Mouse (Mus musculus) megakaryocyte, embryonic 14.5 days (primary cell): ENCODE data around the gene Pdik1l. TPM values are rescaled to one million over a fixed set of nuclear protein-coding genes. Genes with fewer than 3 reads are reported as not detected.

Experiments used
- H3K27me3 ChIP-seq: replicated peaks from 2 replicates; pipeline ENCODE3; 2012; ENCODE audit warnings: inconsistent platforms
- H3K36me3 ChIP-seq: replicated peaks from 2 replicates; pipeline ENCODE3; 2012; ENCODE audit warnings: low read length, inconsistent platforms, mixed read lengths
- H3K4me1 ChIP-seq: 2 replicates; pipeline ENCODE4 v1.6.1; 2012; ENCODE audit warnings: inconsistent platforms
- H3K4me3 ChIP-seq: replicated peaks from 2 replicates; pipeline ENCODE3; 2012; ENCODE audit warnings: moderate library complexity, mild to moderate bottlenecking, inconsistent platforms
- H3K9me3 ChIP-seq: 2 replicates; pipeline ENCODE4 v1.6.1; 2012; ENCODE audit warnings: inconsistent platforms
- FLI1 ChIP-seq: IDR thresholded peaks from 2 replicates; pipeline ENCODE4 v1.6.1; 2012; ENCODE audit warnings: low read length, inconsistent platforms, mixed read lengths
- GATA1 ChIP-seq: IDR thresholded peaks from 3 replicates; pipeline ENCODE4 v1.6.1; 2012; ENCODE audit warnings: mixed read lengths, low read length, inconsistent platforms, borderline replicate concordance
- polyA plus RNA-seq: library from polyadenylated mRNA; stranded (reverse); fragments of >175 nt; gene quantifications from 2 replicates; pipeline ENCODE4 v1.2.3, GENCODE M21; 2012; ENCODE audit warnings: low replicate concordance; ENCODE audit not compliant: insufficient read depth

Pdik1l gene
- polyA plus RNA-seq, 1 experiment = 0.20 TPM

- peaks cover 42% of the 10 kb centered on the region for H3K27me3 ChIP-seq
Measured at GRCm38 (mm10) chr4:134315470-134315869, 27.8 kb upstream of the Pdik1l start.

GRCm38 (mm10) chr4:134314876-134315275, 27.2 kb upstream of the Pdik1l start, which contains the start of gene Trim63:
TSS of gene Trim63 (plus strand) at chr4:134315120.
- Histone ChIP-seq H3K27me3 (peaks cover 46% of the 10 kb centered on the region), H3K4me1 (0 out of 2 replicates have a peak, but pooled peaks cover 3% of the 10 kb centered on the region), H3K4me3 (no peak within 1 kb of the TSS), H3K36me3 (no peaks in the 10 kb centered on the region), H3K9me3 (peaks cover 7% of the 10 kb centered on the region)
- no peak for TF ChIP-seq GATA1
- TF ChIP-seq FLI1 = no peak

More at GRCm38 (mm10) chr4:134315470-134315869, 27.8 kb upstream of the Pdik1l start:
- Histone ChIP-seq H3K36me3 (no peaks in the 10 kb centered on the region), H3K4me3 (no peak overlapping the region), H3K4me1 (0 out of 2 replicates have a peak, but pooled peaks cover 3% of the 10 kb centered on the region), H3K9me3 (peaks cover 7% of the 10 kb centered on the region)
- no peak for TF ChIP-seq FLI1
- no peak for TF ChIP-seq GATA1

GRCm38 (mm10) chr4:134314081-134314655, 26.5 kb upstream of the Pdik1l start:
- Histone ChIP-seq H3K9me3 (peaks cover 7% of the 10 kb centered on the region), H3K4me1 (0 out of 2 replicates have a peak, but pooled peaks cover 3% of the 10 kb centered on the region), H3K27me3 (peaks cover 42% of the 10 kb centered on the region), H3K36me3 (no peaks in the 10 kb centered on the region), H3K4me3 (no peak overlapping the region)
- no peak for TF ChIP-seq GATA1
- no peak for TF ChIP-seq FLI1

DNA sequence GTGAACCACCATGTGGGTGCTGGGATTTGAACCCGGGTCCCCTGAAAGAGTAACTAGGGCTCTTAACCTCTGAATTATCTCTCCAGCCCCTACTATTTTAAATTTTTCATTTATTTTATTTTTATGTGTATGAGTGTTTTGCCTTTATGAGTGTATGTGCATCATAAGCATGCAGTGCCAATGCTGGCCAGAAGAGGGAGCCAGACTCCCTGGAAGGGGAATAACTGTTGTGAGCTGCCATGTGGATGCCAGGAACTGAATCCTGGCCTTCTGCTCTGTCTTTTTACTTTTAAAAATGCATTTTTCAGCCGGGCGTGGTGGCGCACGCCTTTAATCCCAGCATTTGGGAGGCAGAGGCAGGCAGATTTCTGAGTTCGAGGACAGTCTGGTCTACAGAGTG, 25.2 kb upstream of the Pdik1l start:
- TF ChIP-seq FLI1 (no peak), GATA1 (no peak)
- H3K27me3 ChIP-seq = peaks cover 38% of the 10 kb centered on the region
- no peaks in the 10 kb centered on the region for H3K36me3 ChIP-seq
- H3K9me3 ChIP-seq = peaks cover 7% of the 10 kb centered on the region
- H3K4me3 ChIP-seq = no peak overlapping the region
- H3K4me1 ChIP-seq = peaks cover 4% of the 10 kb centered on the region; the same call in 1 of the 2 replicates

- Histone ChIP-seq H3K9me3 (peaks cover 7% of the 10 kb centered on the region), H3K4me1 (peaks cover 7% of the 10 kb centered on the region), H3K27me3 (peaks cover 35% of the 10 kb centered on the region), H3K4me3 (no peak overlapping the region), H3K36me3 (no peaks in the 10 kb centered on the region)
- no peak for TF ChIP-seq FLI1
Measured at GRCm38 (mm10) chr4:134312341-134312740, 24.6 kb upstream of the Pdik1l start.

DNA sequence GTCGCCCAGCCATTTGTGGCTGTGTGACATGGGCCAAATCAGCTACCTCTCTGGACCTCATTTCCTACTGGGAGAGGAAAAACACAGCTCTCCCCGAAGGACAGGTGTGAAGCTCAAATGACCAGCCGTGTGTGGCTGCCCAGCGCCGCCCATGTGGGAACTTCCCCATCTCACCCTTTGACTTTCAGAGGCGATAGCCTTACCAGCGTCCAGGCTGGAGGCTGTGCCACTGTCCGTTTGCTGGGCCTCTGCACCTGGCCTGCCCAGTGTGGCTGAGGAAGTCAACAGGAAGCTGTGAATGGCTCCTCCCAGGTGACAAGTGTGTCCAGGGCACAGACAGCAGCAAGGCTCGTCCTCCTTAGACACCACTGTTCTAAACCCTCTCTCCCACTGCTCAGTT, 24.1 kb upstream of the Pdik1l start:
- Histone ChIP-seq H3K4me3 (no peak overlapping the region), H3K9me3 (peaks cover 7% of the 10 kb centered on the region), H3K4me1 (peaks cover 10% of the 10 kb centered on the region), H3K36me3 (no peaks in the 10 kb centered on the region), H3K27me3 (peaks cover 32% of the 10 kb centered on the region)
- TF ChIP-seq FLI1 (no peak), GATA1 (no peak)

GRCm38 (mm10) chr4:134310656-134311055, 23.0 kb upstream of the Pdik1l start:
- TF ChIP-seq FLI1 (no peak), GATA1 (no peak)
- Histone ChIP-seq H3K27me3 (peaks cover 25% of the 10 kb centered on the region), H3K36me3 (no peaks in the 10 kb centered on the region), H3K4me3 (no peak overlapping the region), H3K4me1 (peaks cover 10% of the 10 kb centered on the region), H3K9me3 (peaks cover 7% of the 10 kb centered on the region)

DNA sequence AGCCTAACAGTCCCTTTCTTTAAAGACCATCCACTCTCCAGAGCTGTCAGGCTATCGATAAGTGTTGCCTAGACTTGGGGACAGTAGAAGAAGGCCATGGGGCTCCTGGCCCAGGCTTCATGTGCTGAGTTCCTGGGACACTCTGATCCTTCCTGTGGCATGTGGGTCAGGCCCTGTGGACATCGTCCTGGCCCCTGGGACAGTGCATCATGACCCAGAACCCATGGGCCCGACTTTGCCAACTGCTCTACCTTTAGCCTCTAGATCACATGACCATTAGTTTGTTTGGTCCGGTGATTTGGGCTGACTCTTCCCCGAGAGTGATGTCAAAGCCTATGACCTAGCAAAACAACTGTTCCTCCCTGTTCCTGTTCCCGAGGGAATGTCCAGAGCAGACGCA, 22.4 kb upstream of the Pdik1l start:
- no peaks in the 10 kb centered on the region for H3K36me3 ChIP-seq
- peaks cover 7% of the 10 kb centered on the region for H3K9me3 ChIP-seq
- peaks cover 10% of the 10 kb centered on the region for H3K4me1 ChIP-seq
- TF ChIP-seq FLI1 (no peak), GATA1 (no peak)
- no peak overlapping the region for H3K4me3 ChIP-seq
- H3K27me3 ChIP-seq = peaks cover 22% of the 10 kb centered on the region

DNA sequence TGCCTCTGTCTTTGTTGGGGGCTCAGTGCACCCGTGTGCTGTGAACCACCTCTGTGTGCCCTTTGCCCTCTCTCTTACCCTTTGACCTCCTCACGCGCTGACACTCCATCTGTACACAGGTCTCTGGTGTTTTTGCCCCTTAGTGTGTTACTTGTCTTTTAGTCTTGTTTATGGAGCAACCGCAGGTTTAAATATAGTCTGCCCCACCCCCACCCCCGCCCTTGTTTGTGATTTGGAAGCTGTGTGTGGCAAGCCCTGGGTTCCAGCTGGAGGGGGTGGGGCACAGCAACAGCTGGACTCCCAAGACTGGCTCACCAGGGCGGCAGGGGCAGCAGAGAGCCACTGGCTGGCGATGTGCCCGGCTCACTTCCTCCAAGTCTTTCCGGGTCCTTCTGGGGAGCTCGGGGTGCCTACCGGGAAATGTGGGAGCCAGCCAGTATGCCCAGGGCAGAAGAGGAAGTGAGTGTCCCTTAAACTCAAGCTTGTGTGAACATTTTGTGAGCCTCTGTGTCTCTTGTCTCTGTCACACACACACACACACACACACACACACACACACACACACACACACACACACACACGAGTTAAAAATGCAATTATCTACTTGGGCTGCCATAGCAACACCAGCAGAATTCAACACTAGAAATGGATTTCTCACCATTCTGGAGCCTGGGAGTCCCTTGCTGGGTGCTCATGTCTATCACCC, 19.8 kb upstream of the Pdik1l start:
- Histone ChIP-seq H3K9me3 (peaks cover 7% of the 10 kb centered on the region), H3K4me3 (peak overlapping the region; percentile 78), H3K4me1 (peaks cover 12% of the 10 kb centered on the region), H3K36me3 (no peaks in the 10 kb centered on the region), H3K27me3 (peaks cover 20% of the 10 kb centered on the region)
- no peak for TF ChIP-seq FLI1
- no peak for TF ChIP-seq GATA1

DNA sequence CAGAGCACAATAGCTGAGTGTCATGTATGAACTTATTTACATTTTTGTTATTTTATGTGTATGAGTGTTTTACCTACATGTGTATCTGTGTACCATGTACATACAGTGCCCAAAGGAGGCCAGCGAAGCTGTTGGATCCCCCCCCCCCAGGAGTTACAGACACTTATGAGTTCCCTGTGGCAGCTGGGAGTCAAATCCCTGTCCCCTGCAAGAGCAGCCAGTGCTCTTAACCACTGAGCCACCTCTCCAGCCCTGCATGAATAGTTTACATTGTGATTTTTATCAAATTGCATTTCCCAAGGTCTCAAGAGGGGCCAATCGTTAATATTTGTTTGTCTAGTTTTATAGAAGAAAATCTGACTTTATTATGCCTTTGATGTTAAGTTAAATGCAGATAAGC, 19.3 kb upstream of the Pdik1l start:
- TF ChIP-seq GATA1 = no peak
- TF ChIP-seq FLI1 = no peak
- H3K27me3 ChIP-seq = peaks cover 17% of the 10 kb centered on the region

GRCm38 (mm10) chr4:134302084-134302483, 14.4 kb upstream of the Pdik1l start:
- no peak for TF ChIP-seq GATA1
- no peak for TF ChIP-seq FLI1
- Histone ChIP-seq H3K4me1 (peaks cover 31% of the 10 kb centered on the region), H3K36me3 (no peaks in the 10 kb centered on the region)

More for the DNA sequence above, 19.3 kb upstream of the Pdik1l start:
- peak overlapping the region; percentile 78 for H3K4me3 ChIP-seq
- no peaks in the 10 kb centered on the region for H3K36me3 ChIP-seq
- peaks cover 17% of the 10 kb centered on the region for H3K4me1 ChIP-seq
- peaks cover 1% of the 10 kb centered on the region for H3K9me3 ChIP-seq

More at GRCm38 (mm10) chr4:134302084-134302483, 14.4 kb upstream of the Pdik1l start:
- H3K27me3 ChIP-seq = peaks cover 2% of the 10 kb centered on the region
- H3K4me3 ChIP-seq = no peak overlapping the region
- no peaks in the 10 kb centered on the region for H3K9me3 ChIP-seq
